20 mouse cellular contexts compared by ENCODE assay signal in the genomic region with DNA sequence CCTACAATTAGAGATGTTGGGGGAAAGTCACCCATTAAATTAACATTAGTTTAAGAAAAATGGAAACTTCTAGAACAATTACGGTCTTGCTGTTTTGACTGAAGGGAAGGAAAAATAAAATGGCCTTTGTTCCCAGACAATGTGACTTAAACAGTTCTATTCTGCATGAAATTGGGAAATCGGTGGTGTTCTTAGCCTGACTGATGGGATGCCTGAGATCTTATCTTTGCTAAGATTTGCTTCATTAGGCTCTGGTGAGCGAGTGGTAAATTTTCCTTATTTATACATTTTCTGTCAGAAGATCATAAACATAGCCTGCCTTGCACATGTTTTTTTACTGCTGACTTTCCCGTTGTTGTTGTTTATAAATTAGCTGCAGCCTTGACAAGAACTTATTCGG.
DNase-seq lines count a peak whose midpoint lies in the region; ATAC-seq lines count a peak whose summit lies in the region.
"Had no signal": no experiment of that assay in that cellular context is flagged by ENCODE, and none has a peak within 500 bp of the region (broad histone marks: within the 10 kb centered on the region; RNA-seq: fewer than 3 reads in every experiment).

No protein-coding gene starts in this region.

- DNase-seq in hindbrain, embryonic 11.5 days (ENCODE audit: low spot score): no peak
- no peak for DNase-seq in lung, postnatal 14 days
- no peak for DNase-seq in kidney, postnatal 25 days
- DNase-seq: adrenal gland, postnatal 14 days; embryo, embryonic 11 days; gastrocnemius, postnatal 25 days; heart, adult 2 months; heart, postnatal 14 days; kidney, adult 18-20 months; lung, postnatal 36 days; spleen, adult 18-20 months had no signal

- peaks cover 18% of the 10 kb centered on the region for H3K4me1 ChIP-seq in forebrain, embryonic 15.5 days
- H3K4me1 ChIP-seq in forebrain, embryonic 12.5 days: no peaks in the 10 kb centered on the region
- H3K4me1 ChIP-seq in hindbrain, embryonic 15.5 days (replicated peaks): peaks cover 14% of the 10 kb centered on the region
- no peaks in the 10 kb centered on the region for H3K4me1 ChIP-seq in hindbrain, embryonic 11.5 days (replicated peaks; ENCODE audit: control insufficient read depth, insufficient read depth, low read length)
- H3K4me1 ChIP-seq in lung, embryonic 16.5 days (replicated peaks; ENCODE audit: control insufficient read depth, insufficient read depth, low read length): no peaks in the 10 kb centered on the region
- H3K4me1 ChIP-seq: heart, embryonic 13.5 days had no signal

- no peaks in the 10 kb centered on the region for H3K9me3 ChIP-seq in forebrain, embryonic 15.5 days
- no peaks in the 10 kb centered on the region for H3K9me3 ChIP-seq in forebrain, embryonic 12.5 days
- no peaks in the 10 kb centered on the region for H3K9me3 ChIP-seq in hindbrain, embryonic 15.5 days
- H3K9me3 ChIP-seq in hindbrain, embryonic 11.5 days (ENCODE audit: control insufficient read depth, low read length): no peaks in the 10 kb centered on the region
- no peaks in the 10 kb centered on the region for H3K9me3 ChIP-seq in lung, embryonic 16.5 days (ENCODE audit: control insufficient read depth, low read length)
- H3K9me3 ChIP-seq: heart, embryonic 13.5 days had no signal

- H3K27me3 ChIP-seq in forebrain, embryonic 15.5 days: no peaks in the 10 kb centered on the region
- no peaks in the 10 kb centered on the region for H3K27me3 ChIP-seq in forebrain, embryonic 12.5 days
- H3K27me3 ChIP-seq in hindbrain, embryonic 15.5 days: no peaks in the 10 kb centered on the region
- no peaks in the 10 kb centered on the region for H3K27me3 ChIP-seq in hindbrain, embryonic 11.5 days (ENCODE audit: control insufficient read depth, insufficient read depth, low read length)
- H3K27me3 ChIP-seq in lung, embryonic 16.5 days (ENCODE audit: control insufficient read depth, insufficient read depth, low read depth, low read length): no peaks in the 10 kb centered on the region
- H3K27me3 ChIP-seq: heart, embryonic 13.5 days had no signal

- H3K4me2 ChIP-seq in forebrain, embryonic 15.5 days (replicated peaks): no peak overlapping the region
- no peak overlapping the region for H3K4me2 ChIP-seq in forebrain, embryonic 12.5 days
- H3K4me2 ChIP-seq in hindbrain, embryonic 15.5 days: no peak overlapping the region
- H3K4me2 ChIP-seq in hindbrain, embryonic 11.5 days (replicated peaks; ENCODE audit: low read depth, low read length): no peak overlapping the region
- H3K4me2 ChIP-seq in lung, embryonic 16.5 days (ENCODE audit: low read depth, low read length): no peak overlapping the region
- H3K4me2 ChIP-seq: heart, embryonic 13.5 days had no signal

- H3K27ac ChIP-seq in forebrain, embryonic 15.5 days (replicated peaks): peak overlapping the region; percentile 83
- H3K27ac ChIP-seq in forebrain, embryonic 12.5 days: no peak overlapping the region
- H3K27ac ChIP-seq in hindbrain, embryonic 15.5 days (replicated peaks): peak overlapping the region; percentile 70
- no peak overlapping the region for H3K27ac ChIP-seq in hindbrain, embryonic 11.5 days (ENCODE audit: low read depth, low read length)
- peak overlapping the region; percentile 67 for H3K27ac ChIP-seq in lung, embryonic 16.5 days (ENCODE audit: low read length)
- H3K27ac ChIP-seq: heart, adult 2 months; heart, embryonic 13.5 days had no signal

- ATAC-seq in forebrain, embryonic 15.5 days (replicated peaks): no peak
- no peak for ATAC-seq in forebrain, embryonic 12.5 days (ENCODE audit: low FRiP score)
- ATAC-seq in hindbrain, embryonic 15.5 days (ENCODE audit: low FRiP score, low read depth): no peak
- no peak for ATAC-seq in hindbrain, embryonic 11.5 days (ENCODE audit: low FRiP score)
- ATAC-seq in lung, embryonic 16.5 days (ENCODE audit: low read depth): peak; percentile 69; the same call in 1 of the 2 replicates
- ATAC-seq: CD4-positive, CD25-positive, alpha-beta regulatory T cell, adult 4 months; inflammation-experienced regulatory T-cells, adult 6 months; midbrain, embryonic 16.5 days had no signal

- no peak overlapping the region for H3K9ac ChIP-seq in forebrain, embryonic 15.5 days (replicated peaks)
- H3K9ac ChIP-seq in forebrain, embryonic 12.5 days: no peak overlapping the region
- no peak overlapping the region for H3K9ac ChIP-seq in hindbrain, embryonic 15.5 days
- no peak overlapping the region for H3K9ac ChIP-seq in hindbrain, embryonic 11.5 days (ENCODE audit: low read depth, low read length)
- H3K9ac ChIP-seq in lung, embryonic 16.5 days (ENCODE audit: low read length): no peak overlapping the region
- H3K9ac ChIP-seq: heart, embryonic 13.5 days had no signal

- H3K4me3 ChIP-seq in forebrain, embryonic 15.5 days: no peak overlapping the region
- no peak overlapping the region for H3K4me3 ChIP-seq in forebrain, embryonic 12.5 days (replicated peaks)
- no peak overlapping the region for H3K4me3 ChIP-seq in hindbrain, embryonic 15.5 days
- no peak overlapping the region for H3K4me3 ChIP-seq in hindbrain, embryonic 11.5 days (ENCODE audit: low read depth, low read length)
- no peak overlapping the region for H3K4me3 ChIP-seq in lung, embryonic 16.5 days (ENCODE audit: low read length)
- H3K4me3 ChIP-seq: heart, adult 2 months; heart, embryonic 13.5 days; myocyte had no signal

- 51% methylated on average over 5 of the region's 5 CpGs for WGBS in forebrain, embryonic 15.5 days
- WGBS in forebrain, embryonic 12.5 days: 79% methylated on average over 5 of the region's 5 CpGs
- 51% methylated on average over 5 of the region's 5 CpGs for WGBS in hindbrain, embryonic 15.5 days
- 74% methylated on average over 5 of the region's 5 CpGs for WGBS in hindbrain, embryonic 11.5 days
- WGBS in lung, embryonic 16.5 days: 38% methylated on average over 5 of the region's 5 CpGs

- no peaks in the 10 kb centered on the region for H3K36me3 ChIP-seq in forebrain, embryonic 15.5 days
- no peaks in the 10 kb centered on the region for H3K36me3 ChIP-seq in forebrain, embryonic 12.5 days (replicated peaks)
- H3K36me3 ChIP-seq in hindbrain, embryonic 15.5 days: no peaks in the 10 kb centered on the region
- H3K36me3 ChIP-seq in hindbrain, embryonic 11.5 days (ENCODE audit: control insufficient read depth, insufficient read depth, low read length): no peaks in the 10 kb centered on the region
- no peaks in the 10 kb centered on the region for H3K36me3 ChIP-seq in lung, embryonic 16.5 days (ENCODE audit: control insufficient read depth, insufficient read depth, low read length)
- H3K36me3 ChIP-seq: heart, embryonic 13.5 days had no signal

Comparison
In these comparisons a context has a peak if more than half of its experiments do, and no peak if none do; other contexts are left out.
1. H3K27ac ChIP-seq: peak in forebrain, embryonic 15.5 days (single experiment), hindbrain, embryonic 15.5 days (single experiment) and lung, embryonic 16.5 days (single experiment); none in forebrain, embryonic 12.5 days (single experiment) and hindbrain, embryonic 11.5 days (single experiment).